Mouse (Mus musculus) kidney, adult 8-10 months (tissue): Measurements from ENCODE around the gene Rpa3.
A peak's percentile ranks its signal among the peaks of the same experiment; 100 is the strongest.

Source experiments
- DNase-seq, 2 experiments: peaks; one replicate each; pipeline ENCODE4 v3.0.0; 2022

Gene Rpa3

DNA sequence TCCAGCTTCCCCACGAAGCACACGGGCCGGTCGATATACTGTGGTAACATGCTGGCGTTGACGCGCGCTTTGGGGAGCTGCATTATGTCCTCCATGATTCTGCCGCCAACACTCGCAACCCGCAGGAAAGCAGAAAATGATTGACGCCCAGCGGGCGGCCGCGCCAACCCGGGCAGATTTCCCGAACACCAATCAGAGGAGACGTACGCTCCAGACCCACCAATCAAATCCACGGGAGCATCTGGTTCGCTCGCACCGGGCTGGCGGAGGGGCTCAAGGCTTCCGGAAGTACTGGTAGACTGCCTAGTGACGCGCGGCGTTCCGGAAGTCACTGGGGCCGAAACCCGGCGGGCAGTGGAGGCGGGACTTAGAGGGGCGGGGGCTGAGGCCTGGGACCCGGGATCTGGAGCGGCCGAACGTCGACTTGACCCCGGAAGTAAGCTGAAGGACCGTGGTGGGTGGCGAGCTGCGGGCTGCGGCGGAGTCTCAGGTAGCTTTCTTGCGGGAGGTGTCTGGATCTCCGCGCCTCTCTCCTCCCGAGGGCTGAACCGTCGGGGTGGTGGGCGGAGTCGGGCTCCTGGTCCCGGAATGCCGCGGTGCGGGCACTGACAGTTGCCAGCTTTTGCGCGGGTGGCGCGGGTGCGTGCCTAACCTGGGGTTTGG is at the start of gene Rpa3, which contains the start of the genes Umad1 and Gm45062:
Gene Rpa3 (minus strand): TSS at position 170 of the 663 bp plus-strand sequence.
Gene Umad1 (plus strand): TSS at position 285 of the 663 bp plus-strand sequence.
Gene Gm45062 (plus strand): TSS at position 447 of the 663 bp plus-strand sequence.
- peak; percentile 98 for DNase-seq

GRCm38 (mm10) chr6:8307878-8308775 is 49.2 kb upstream of the Rpa3 start:
- no peak for DNase-seq

- no peak for DNase-seq
These were observed 40.3 kb upstream of the Rpa3 start for GRCm38 (mm10) chr6:8299066-8299863.

DNA sequence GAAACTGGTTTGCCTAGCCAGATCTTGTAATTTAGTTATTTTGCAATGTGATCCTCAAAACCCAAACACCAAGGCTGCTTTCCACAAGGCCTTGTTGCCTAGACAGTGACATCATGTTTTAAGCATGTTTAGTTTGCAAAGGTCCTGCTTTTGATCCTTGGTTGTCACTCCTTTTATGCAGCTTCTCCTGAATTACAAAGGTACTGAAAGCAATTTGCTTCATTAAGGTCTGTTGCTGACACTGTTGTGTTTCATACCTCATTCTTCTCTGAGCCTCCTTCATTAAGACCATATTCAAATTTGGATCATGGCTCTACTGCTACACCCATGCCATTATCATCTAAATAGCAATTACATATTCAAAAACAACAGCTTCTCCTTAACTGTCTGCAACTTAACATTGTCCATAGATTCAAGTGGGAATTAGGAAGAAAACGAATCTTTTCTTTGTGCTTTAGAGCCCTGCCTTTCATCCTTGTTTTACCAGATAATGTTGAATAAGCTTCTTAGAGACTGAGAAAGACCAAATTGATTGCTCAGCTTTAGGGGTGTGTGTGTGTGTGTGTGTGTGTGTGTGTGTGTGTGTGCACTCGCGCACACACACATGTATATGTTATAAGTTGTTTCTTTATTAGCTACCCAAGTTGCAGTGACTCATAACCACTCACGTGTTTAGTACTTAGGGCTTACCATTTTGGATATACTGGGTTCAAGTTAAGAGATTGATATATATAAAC is 35.2 kb upstream of the Rpa3 start:
- DNase-seq: no peak

- DNase-seq: no peak
These were observed 30.0 kb upstream of the Rpa3 start for GRCm38 (mm10) chr6:8288755-8289580.

GRCm38 (mm10) chr6:8286146-8286545 is 27.2 kb upstream of the Rpa3 start:
- no peak for DNase-seq

GRCm38 (mm10) chr6:8285401-8285960 is 26.5 kb upstream of the Rpa3 start:
- no peak for DNase-seq

DNA sequence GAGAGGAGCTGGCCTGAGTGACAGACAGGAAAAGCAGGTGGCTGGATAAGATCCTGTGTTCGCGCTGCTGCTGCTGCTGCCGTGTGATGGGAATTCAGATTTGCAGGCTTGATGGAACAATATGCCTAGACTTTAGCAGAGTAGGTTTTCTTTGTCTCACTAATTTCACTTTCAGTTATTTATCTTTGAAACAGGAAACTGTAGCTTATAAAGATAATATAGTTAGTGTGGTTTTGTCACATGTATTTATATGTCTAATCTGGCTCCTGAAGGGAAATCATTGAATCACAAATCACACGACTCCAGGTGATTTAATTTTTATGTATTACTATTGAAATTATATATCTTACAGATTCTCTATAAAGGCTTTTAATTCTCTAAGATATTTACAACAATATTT is 24.3 kb upstream of the Rpa3 start:
- DNase-seq: no peak

DNA sequence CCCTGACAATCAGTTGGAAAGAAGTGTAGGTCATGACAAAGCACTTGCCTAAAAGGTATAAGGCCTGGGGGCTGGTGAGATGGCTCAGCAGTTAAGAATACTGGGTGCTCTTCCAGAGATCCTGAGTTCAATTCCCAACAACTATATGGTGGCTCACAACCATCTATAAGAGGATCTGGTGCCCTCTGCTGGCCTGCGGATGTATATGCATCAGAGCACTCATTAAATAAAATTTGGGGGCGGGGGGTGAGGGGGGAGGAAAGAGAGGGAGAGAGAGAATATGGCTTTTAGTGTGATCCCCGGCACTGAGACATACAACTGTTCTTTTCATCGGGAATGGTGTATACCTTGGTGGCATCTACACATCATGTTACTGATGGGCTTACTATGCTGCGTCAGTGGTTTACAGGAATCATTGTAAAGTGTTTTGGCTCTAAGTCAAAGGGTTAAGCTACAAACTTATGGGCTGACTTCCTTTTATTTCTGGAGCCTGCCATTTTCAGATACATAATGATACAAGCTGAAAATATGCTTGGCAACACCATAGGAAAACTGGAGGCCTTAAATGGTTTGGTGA is 19.5 kb upstream of the Rpa3 start:
- DNase-seq: no peak

DNA sequence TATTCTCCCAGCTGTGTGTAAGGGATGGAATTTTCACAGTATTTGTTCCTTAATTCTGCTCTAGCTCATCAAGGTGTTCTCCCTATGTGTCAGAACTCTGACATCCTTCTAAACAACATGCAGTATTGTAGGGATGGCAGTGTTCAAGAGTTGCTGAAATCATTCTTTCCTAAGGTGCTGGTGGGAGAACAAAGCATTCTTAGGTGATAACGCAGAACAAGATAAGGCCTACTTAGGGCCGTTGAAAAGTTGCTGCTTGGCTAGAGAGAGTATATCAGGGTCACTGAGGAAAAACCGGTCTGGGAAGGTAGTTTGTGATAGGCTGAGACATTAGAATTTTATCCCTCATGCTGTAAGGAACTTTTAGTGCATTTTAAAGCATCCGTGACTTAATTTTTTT is 17.5 kb upstream of the Rpa3 start:
- no peak for DNase-seq

DNA sequence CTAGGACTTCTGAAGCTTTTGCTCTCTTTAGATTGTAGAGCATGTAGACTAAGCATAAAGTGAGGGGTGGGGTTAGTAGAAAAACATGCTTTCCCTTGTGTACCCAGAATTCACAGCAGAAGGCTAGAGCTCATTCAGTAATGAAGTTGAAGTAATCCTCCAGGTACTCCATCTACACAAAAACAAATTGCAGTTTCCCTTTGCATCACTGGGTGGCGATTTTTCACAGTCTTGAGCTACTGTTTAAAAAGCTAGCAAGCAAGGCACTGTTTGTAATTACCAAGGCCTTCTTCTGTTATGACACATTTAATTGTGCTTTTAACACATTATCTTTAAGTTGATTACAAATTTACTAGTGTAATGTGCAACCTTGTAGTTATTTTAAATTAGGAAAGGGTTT is 16.1 kb upstream of the Rpa3 start:
- peak; percentile 64 to 76 for DNase-seq

DNA sequence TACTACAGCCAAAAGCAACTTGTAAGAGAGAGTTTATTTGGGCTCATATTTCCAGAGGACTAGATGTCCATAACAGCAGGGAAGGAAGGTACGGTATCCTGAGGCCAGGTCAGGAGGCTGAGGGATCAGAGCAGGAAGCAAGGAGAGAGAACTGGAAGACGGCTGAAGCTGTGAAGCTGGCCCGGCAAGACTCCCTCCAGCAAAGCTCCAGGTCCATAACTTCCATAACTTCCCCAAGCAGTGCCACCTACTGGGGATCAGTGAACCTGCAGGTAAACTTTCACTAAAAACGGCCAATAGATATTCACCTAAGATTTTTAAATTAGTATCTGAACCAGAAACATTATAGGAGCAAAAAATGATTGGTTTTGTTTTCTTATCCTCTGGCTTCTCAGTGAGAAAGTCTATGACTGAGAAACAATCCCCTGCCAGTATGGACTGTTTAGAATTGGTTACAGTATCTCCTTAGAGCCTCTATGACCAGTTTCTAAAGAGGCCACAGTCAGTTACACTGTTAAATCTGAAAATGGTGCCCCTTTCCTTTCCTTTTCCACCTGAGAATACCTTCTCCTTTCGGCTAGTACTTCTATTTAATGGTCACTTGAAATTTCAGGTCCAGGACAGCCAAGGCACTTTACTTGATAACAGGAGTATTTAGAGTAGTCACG is 15.5 kb upstream of the Rpa3 start:
- peak; percentile 21 to 56 for DNase-seq

- no peak for DNase-seq
These were observed 12.1 kb upstream of the Rpa3 start for GRCm38 (mm10) chr6:8271047-8271446.

- no peak for DNase-seq
These were observed 683 bp upstream of the Rpa3 start for GRCm38 (mm10) chr6:8259667-8260044.

DNA sequence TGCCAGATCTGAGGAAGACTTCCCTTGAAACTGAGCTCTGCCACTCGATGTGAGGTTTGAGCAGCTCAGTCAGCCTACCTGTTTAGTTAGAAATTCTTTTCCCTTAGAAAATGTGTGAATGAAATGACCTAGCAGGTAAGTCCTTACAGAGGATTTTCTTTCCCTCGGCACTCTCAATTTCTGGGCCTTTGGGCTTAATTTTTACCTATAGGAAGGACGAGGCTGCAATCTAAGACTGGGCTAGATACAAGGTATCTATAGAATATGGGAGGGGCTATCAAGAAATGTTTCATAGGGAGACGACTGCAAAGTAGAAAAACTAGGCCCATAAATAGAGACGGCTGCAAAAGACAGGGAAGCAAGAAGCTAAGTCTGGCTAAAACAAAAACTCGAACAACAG is 657 bp downstream of the Rpa3 start:
- DNase-seq: no peak

DNA sequence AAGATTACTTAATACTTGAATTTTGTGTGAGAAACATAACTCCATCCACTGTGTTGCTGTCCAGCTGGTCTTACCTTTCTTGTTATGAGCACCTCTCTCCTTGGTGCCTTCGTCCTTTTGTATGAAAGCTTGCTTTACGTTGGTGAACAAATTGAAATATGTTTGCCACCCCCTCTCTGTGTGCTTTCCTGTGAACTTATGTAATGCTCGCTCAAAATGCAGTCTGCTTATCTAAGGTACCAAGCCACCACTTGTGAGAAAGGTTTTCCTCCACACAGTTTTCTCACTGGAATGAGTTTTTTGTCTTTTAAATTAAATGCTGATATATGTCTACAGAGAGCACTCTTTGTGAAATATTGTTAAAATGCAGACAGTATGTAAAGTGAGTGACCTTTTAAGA is 30.4 kb downstream of the Rpa3 start:
- DNase-seq: no peak

- DNase-seq: no peak
These were observed 31.9 kb downstream of the Rpa3 start for GRCm38 (mm10) chr6:8227035-8227434.

DNA sequence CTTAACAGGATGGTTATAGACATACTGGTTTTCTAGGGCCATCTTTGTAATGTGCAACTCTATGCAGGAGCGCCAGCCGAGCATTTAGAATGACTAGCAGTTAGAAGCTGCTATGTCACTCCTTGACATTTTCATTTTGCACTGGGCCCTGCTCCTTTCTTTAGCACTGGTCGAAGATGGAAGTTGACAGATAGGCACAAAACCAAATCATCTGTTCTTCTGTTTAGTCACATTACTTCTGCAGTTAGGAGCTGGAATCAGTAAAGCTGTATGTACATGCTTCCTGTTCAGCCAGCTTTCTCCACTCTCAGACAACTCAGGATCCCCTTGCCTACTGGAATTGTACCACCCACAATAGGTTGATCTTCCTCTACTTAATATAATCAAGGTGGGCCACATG is 48.3 kb downstream of the Rpa3 start:
- DNase-seq: no peak

- DNase-seq: peak in 1 of 2 experiments; percentile 12
These were observed 49.1 kb downstream of the Rpa3 start for GRCm38 (mm10) chr6:8209866-8210186.
